Mouse (Mus musculus) stomach, embryonic 14.5 days (tissue): ENCODE results near the gene Tenm4. TPM values are rescaled to one million over a fixed set of nuclear protein-coding genes. Genes with fewer than 3 reads are reported as not detected.

Experiments used
- ATAC-seq: fragments of 200-750 bp; cut with Nextera tagmentation; 2 replicates; pipeline ENCODE4 v1.8.0; 2017; ENCODE audit warnings: low read depth, moderate TSS enrichment; ENCODE audit not compliant: insufficient number of reproducible peaks, insufficient read depth, low FRiP score
- H3K27ac ChIP-seq: fragments of 300-500 bp; sonication (generic); 2 replicates; pipeline ENCODE4 v1.5.1; 2014; ENCODE audit warnings: mild to moderate bottlenecking, low read length, moderate library complexity, mixed read lengths
- H3K27me3 ChIP-seq: fragments of 300-500 bp; sonication (generic); 2 replicates; pipeline ENCODE4 v1.6.1; 2014; ENCODE audit warnings: low read length, control low read depth, mixed read lengths; ENCODE audit not compliant: control insufficient read depth, insufficient read depth
- H3K36me3 ChIP-seq: fragments of 300-500 bp; sonication (generic); 2 replicates; pipeline ENCODE4 v1.6.1; 2014; ENCODE audit warnings: mild to moderate bottlenecking, control low read depth, low read length, moderate library complexity, mixed read lengths; ENCODE audit not compliant: control insufficient read depth, insufficient read depth
- H3K4me1 ChIP-seq: fragments of 300-500 bp; sonication (generic); 2 replicates; pipeline ENCODE4 v1.6.1; 2014; ENCODE audit warnings: low read length, control low read depth, mixed read lengths; ENCODE audit not compliant: control insufficient read depth, insufficient read depth
- H3K4me2 ChIP-seq: fragments of 300-500 bp; sonication (generic); replicated peaks from 2 replicates; pipeline ENCODE4 v1.6.1; 2014; ENCODE audit warnings: low read depth, low read length, control low read depth
- H3K4me3 ChIP-seq: fragments of 300-500 bp; sonication (generic); 2 replicates; pipeline ENCODE4 v1.5.1; 2014; ENCODE audit warnings: low read depth, low read length, control low read depth
- H3K9ac ChIP-seq: fragments of 300-500 bp; sonication (generic); replicated peaks from 2 replicates; pipeline ENCODE4 v1.6.1; 2014; ENCODE audit warnings: low read depth, mild to moderate bottlenecking, control low read depth, low read length, moderate library complexity, mixed read lengths
- H3K9me3 ChIP-seq: fragments of 300-500 bp; sonication (generic); 2 replicates; pipeline ENCODE4 v1.6.1; 2016; ENCODE audit warnings: low read depth, low read length, control low read depth; ENCODE audit not compliant: control insufficient read depth
- WGBS: fragments of 180-500 bp; shearing (Covaris S2); extraction: QIAGEN DNeasy Blood & Tissue Kit; methylation state at CpG from one replicate; pipeline ENCODE4 v1.1.7; 2014; 5-methylcytosine and 5-hydroxymethylcytosine counted together
- polyA plus RNA-seq: library from polyadenylated mRNA; unstranded; fragments of >200 nt; fragmentation: Nextera tagmentation; extraction: Ambion mirVana; gene quantifications from 2 replicates; pipeline ENCODE4 v1.2.1, GENCODE M21; 2014

The Tenm4 gene
- polyA plus RNA-seq, 1 experiment from 2014 or later, result 28.8 TPM

- no peaks in the 10 kb centered on the region for H3K36me3 ChIP-seq
- no peak for ATAC-seq
- H3K4me2 ChIP-seq, result no peak overlapping the region
- H3K4me3 ChIP-seq, result no peak overlapping the region
- no peak overlapping the region for H3K9ac ChIP-seq
- no peaks in the 10 kb centered on the region for H3K4me1 ChIP-seq
- H3K27ac ChIP-seq, result no peak overlapping the region; the same call in 1 of the 2 replicates
- 85% methylated on average over 5 of the region's 5 CpGs for WGBS
- H3K27me3 ChIP-seq, result no peaks in the 10 kb centered on the region
- H3K9me3 ChIP-seq, result no peaks in the 10 kb centered on the region
Observed at GRCm38 (mm10) chr7:96859684-96860083, 688.6 kb downstream of the Tenm4 start.

DNA sequence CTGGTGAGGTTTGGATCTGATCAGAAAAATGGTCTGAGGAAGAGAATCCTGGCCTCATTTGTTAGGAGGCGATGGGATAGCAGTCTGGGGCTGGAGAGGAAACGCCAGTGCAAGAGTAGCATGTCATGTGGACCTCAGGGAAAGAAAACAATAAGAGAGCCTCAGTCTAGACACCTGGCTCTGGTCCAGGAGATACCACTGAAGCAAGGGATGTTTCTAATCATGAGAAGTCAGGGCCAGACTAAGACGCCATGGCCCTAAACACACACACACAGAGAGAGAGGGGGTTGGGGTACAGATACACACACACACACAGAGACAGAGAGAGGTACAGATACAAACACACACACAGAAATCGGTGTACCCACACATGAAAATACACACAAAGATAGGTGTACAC, 689.6 kb downstream of the Tenm4 start:
- 45% methylated on average over 4 of the region's 4 CpGs for WGBS
- Histone ChIP-seq H3K4me2 (no peak overlapping the region), H3K9ac (no peak overlapping the region), H3K4me1 (no peaks in the 10 kb centered on the region; the same call in 1 of the 2 replicates), H3K27ac (no peak overlapping the region), H3K4me3 (no peak overlapping the region), H3K27me3 (no peaks in the 10 kb centered on the region), H3K9me3 (no peaks in the 10 kb centered on the region), H3K36me3 (no peaks in the 10 kb centered on the region)
- ATAC-seq, result no peak

GRCm38 (mm10) chr7:96864894-96865722, 694.1 kb downstream of the Tenm4 start:
- Histone ChIP-seq H3K4me1 (peaks cover under 1% of the 10 kb centered on the region; the same call in 1 of the 2 replicates), H3K36me3 (no peaks in the 10 kb centered on the region), H3K27ac (no peak overlapping the region), H3K27me3 (no peaks in the 10 kb centered on the region), H3K4me3 (no peak overlapping the region), H3K9ac (no peak overlapping the region), H3K4me2 (no peak overlapping the region), H3K9me3 (no peaks in the 10 kb centered on the region)
- WGBS, result 64% methylated on average over 7 of the region's 7 CpGs
- no peak for ATAC-seq

DNA sequence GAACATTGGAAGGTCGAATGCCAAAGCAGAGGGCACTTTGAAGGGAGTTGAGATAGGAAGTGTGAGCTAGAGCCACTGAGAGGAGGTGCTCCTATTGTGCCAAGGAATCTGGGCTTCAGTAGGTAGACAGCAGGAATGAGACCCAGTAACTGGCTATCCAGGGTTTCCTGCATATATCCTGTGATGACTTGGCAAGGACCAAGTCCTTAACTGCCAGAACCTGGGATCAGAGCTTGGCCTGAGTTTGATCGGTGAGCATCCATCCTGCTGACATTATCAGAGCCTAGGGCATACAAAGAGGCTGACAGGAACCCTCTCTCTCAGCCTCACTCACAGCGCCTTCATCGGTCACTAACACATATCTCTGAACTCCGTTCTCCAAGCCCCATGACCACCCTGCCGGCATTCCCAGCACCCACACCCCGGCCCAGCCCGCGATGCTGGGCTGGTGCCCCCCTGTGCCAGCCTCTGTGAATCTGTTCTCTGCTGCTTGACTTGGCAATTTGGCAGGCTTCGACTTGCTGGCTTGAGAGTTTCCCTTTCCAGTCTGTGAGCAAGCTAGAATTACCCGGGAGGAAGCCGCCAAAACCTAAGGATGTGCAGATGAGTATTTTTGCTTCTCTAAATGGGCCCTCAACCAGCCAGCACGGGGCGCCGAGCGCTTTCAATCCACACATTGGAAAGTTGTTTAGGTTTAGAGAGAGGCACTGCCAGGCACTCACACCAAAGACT, 698.2 kb downstream of the Tenm4 start:
- Histone ChIP-seq H3K4me1 (peaks cover 4% of the 10 kb centered on the region; the same call in 1 of the 2 replicates), H3K9me3 (no peaks in the 10 kb centered on the region), H3K36me3 (no peaks in the 10 kb centered on the region), H3K9ac (no peak overlapping the region), H3K4me3 (no peak overlapping the region), H3K27me3 (no peaks in the 10 kb centered on the region), H3K27ac (no peak overlapping the region), H3K4me2 (no peak overlapping the region)
- ATAC-seq, result 0 out of 2 replicates have a peak, but pooled peaks have one; percentile 37
- 78% methylated on average over 16 of the region's 16 CpGs for WGBS

- no peak for ATAC-seq
- no peak overlapping the region for H3K4me3 ChIP-seq
- H3K4me2 ChIP-seq, result no peak overlapping the region
- H3K9me3 ChIP-seq, result no peaks in the 10 kb centered on the region
- no peak overlapping the region for H3K27ac ChIP-seq
- WGBS, result 70% methylated on average over 8 of the region's 8 CpGs
- H3K9ac ChIP-seq, result no peak overlapping the region
- H3K4me1 ChIP-seq, result peaks cover 4% of the 10 kb centered on the region; the same call in 1 of the 2 replicates
- H3K36me3 ChIP-seq, result no peaks in the 10 kb centered on the region
- H3K27me3 ChIP-seq, result no peaks in the 10 kb centered on the region
Observed at GRCm38 (mm10) chr7:96870473-96870872, 699.4 kb downstream of the Tenm4 start.

DNA sequence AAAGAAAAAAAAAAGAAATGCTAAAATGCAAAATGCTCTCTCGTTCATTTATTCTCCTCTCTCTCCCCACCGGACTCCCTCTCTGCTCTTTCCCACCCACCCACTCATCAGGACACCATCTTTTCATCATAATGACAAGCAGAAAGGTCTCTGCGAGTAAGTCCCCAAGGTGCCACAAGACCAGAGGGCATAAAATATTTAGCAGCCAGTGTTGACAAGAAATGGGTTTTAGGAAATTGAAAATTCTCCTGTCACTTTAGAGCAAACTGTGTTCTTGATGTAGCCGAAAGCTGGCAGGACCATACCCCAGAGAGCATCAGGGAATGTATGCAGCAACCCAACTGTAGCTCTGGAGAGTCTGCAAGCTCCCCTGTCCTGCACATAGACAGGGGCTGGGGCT, 700.0 kb downstream of the Tenm4 start:
- H3K9ac ChIP-seq, result no peak overlapping the region
- WGBS, result 84% methylated on average over 4 of the region's 4 CpGs
- no peak overlapping the region for H3K4me2 ChIP-seq
- H3K27me3 ChIP-seq, result no peaks in the 10 kb centered on the region
- H3K27ac ChIP-seq, result no peak overlapping the region
- H3K9me3 ChIP-seq, result no peaks in the 10 kb centered on the region
- H3K4me1 ChIP-seq, result peaks cover 4% of the 10 kb centered on the region; the same call in 1 of the 2 replicates
- no peak overlapping the region for H3K4me3 ChIP-seq
- H3K36me3 ChIP-seq, result no peaks in the 10 kb centered on the region
- no peak for ATAC-seq

- Histone ChIP-seq H3K4me2 (no peak overlapping the region), H3K9me3 (no peaks in the 10 kb centered on the region), H3K4me1 (peaks cover 2% of the 10 kb centered on the region; the same call in 1 of the 2 replicates), H3K27me3 (no peaks in the 10 kb centered on the region), H3K4me3 (no peak overlapping the region), H3K9ac (no peak overlapping the region), H3K36me3 (no peaks in the 10 kb centered on the region), H3K27ac (no peak overlapping the region)
- 70% methylated on average over 7 of the region's 7 CpGs for WGBS
- ATAC-seq, result no peak
Observed at GRCm38 (mm10) chr7:96878511-96879276, 707.6 kb downstream of the Tenm4 start.

GRCm38 (mm10) chr7:96879593-96879992, 708.5 kb downstream of the Tenm4 start:
- 91% methylated on average over 6 of the region's 6 CpGs for WGBS

More at GRCm38 (mm10) chr7:96879593-96879992, 708.5 kb downstream of the Tenm4 start:
- Histone ChIP-seq H3K4me1 (peaks cover 2% of the 10 kb centered on the region; the same call in 1 of the 2 replicates), H3K27me3 (no peaks in the 10 kb centered on the region), H3K36me3 (no peaks in the 10 kb centered on the region), H3K27ac (no peak overlapping the region), H3K9me3 (no peaks in the 10 kb centered on the region), H3K4me2 (no peak overlapping the region), H3K4me3 (no peak overlapping the region), H3K9ac (no peak overlapping the region)
- ATAC-seq, result no peak
